Mouse (Mus musculus) forebrain, embryonic 16.5 days (tissue): ENCODE measurements at regions not wholly inside any gene's neighbourhood (a gene's known extent, or its start where the extent isn't known, plus 50 kb on each side); places are given as distances from the start of the nearest gene placed in this dataset.

Experiments
- ATAC-seq: fragments of 200-750 bp; cut with Nextera tagmentation; 2 replicates; pipeline ENCODE4 v1.8.0; 2017; ENCODE audit warnings: mild to moderate bottlenecking, moderate library complexity
- H3K27ac ChIP-seq: fragments of 300-500 bp; sonication (generic); 2 replicates; pipeline ENCODE4 v1.5.1; 2014; ENCODE audit warnings: low read length, control low read depth
- H3K27me3 ChIP-seq: fragments of 300-500 bp; sonication (generic); replicated peaks from 2 replicates; pipeline ENCODE4 v1.6.1; 2014; ENCODE audit warnings: low read length; ENCODE audit not compliant: control insufficient read depth, insufficient read depth
- H3K36me3 ChIP-seq: fragments of 300-500 bp; sonication (generic); 2 replicates; pipeline ENCODE4 v1.6.1; 2014; ENCODE audit not compliant: control insufficient read depth, insufficient read depth
- H3K4me1 ChIP-seq: fragments of 300-500 bp; sonication (generic); replicated peaks from 2 replicates; pipeline ENCODE4 v1.6.1; 2014; ENCODE audit warnings: low read length; ENCODE audit not compliant: control insufficient read depth, insufficient read depth
- H3K4me2 ChIP-seq: fragments of 300-500 bp; sonication (generic); 2 replicates; pipeline ENCODE4 v1.6.1; 2014; ENCODE audit warnings: mild to moderate bottlenecking, low read length, control low read depth
- H3K4me3 ChIP-seq: fragments of 300-500 bp; sonication (generic); replicated peaks from 2 replicates; pipeline ENCODE4 v1.5.1; 2014; ENCODE audit warnings: mild to moderate bottlenecking, low read length, control low read depth
- H3K9ac ChIP-seq: fragments of 300-500 bp; sonication (generic); replicated peaks from 2 replicates; pipeline ENCODE4 v1.6.1; 2014; ENCODE audit warnings: low read depth, low read length, control low read depth
- H3K9me3 ChIP-seq: fragments of 300-500 bp; sonication (generic); 2 replicates; pipeline ENCODE4 v1.6.1; 2016; ENCODE audit warnings: low read length; ENCODE audit not compliant: control insufficient read depth
- WGBS: fragments of 180-500 bp; shearing (Covaris S2); extraction: QIAGEN DNeasy Blood & Tissue Kit; methylation state at CpG from one replicate; pipeline ENCODE4 v1.1.7; 2014; 5-methylcytosine and 5-hydroxymethylcytosine counted together

- H3K9ac ChIP-seq = no peak overlapping the region
- peak; percentile 45; the same call in 1 of the 2 replicates for ATAC-seq
- no peaks in the 10 kb centered on the region for H3K36me3 ChIP-seq
- no peak overlapping the region for H3K27ac ChIP-seq
- no peak overlapping the region for H3K4me3 ChIP-seq
- H3K4me1 ChIP-seq = peaks cover 16% of the 10 kb centered on the region
- H3K27me3 ChIP-seq = no peaks in the 10 kb centered on the region
- no peak overlapping the region for H3K4me2 ChIP-seq
- H3K9me3 ChIP-seq = no peaks in the 10 kb centered on the region
- 36% methylated on average over 27 of the region's 27 CpGs for WGBS
These were observed 92.8 kb upstream of the Tmem189 start for GRCm38 (mm10) chr2:167782231-167782999.

- Histone ChIP-seq H3K4me1 (peaks cover 19% of the 10 kb centered on the region), H3K4me2 (no peak overlapping the region), H3K9ac (no peak overlapping the region), H3K36me3 (no peaks in the 10 kb centered on the region), H3K27me3 (no peaks in the 10 kb centered on the region), H3K9me3 (no peaks in the 10 kb centered on the region), H3K27ac (no peak overlapping the region), H3K4me3 (no peak overlapping the region)
- WGBS = 83% methylated on average over 13 of the region's 13 CpGs
- no peak for ATAC-seq
These were observed 91.9 kb upstream of the Tmem189 start for GRCm38 (mm10) chr2:167781496-167781895.

GRCm38 (mm10) chr2:167778691-167779090 lies 89.1 kb upstream of the Tmem189 start:
- no peaks in the 10 kb centered on the region for H3K27me3 ChIP-seq
- H3K27ac ChIP-seq = no peak overlapping the region
- H3K4me1 ChIP-seq = peaks cover 19% of the 10 kb centered on the region
- no peak overlapping the region for H3K9ac ChIP-seq
- no peaks in the 10 kb centered on the region for H3K9me3 ChIP-seq
- ATAC-seq = no peak
- H3K36me3 ChIP-seq = no peaks in the 10 kb centered on the region
- no peak overlapping the region for H3K4me3 ChIP-seq
- H3K4me2 ChIP-seq = no peak overlapping the region
- WGBS = 72% methylated on average over 10 of the region's 10 CpGs

- Histone ChIP-seq H3K9me3 (no peaks in the 10 kb centered on the region), H3K4me1 (peaks cover 19% of the 10 kb centered on the region), H3K9ac (no peak overlapping the region), H3K27ac (no peak overlapping the region), H3K27me3 (no peaks in the 10 kb centered on the region), H3K4me2 (peak overlapping the region; percentile 91; the same call in 1 of the 2 replicates), H3K4me3 (peak overlapping the region; percentile 56), H3K36me3 (no peaks in the 10 kb centered on the region)
- WGBS = 61% methylated on average over 4 of the region's 4 CpGs
- ATAC-seq = 0 out of 2 replicates have a peak, but pooled peaks have one; percentile 8
These were observed 88.6 kb upstream of the Tmem189 start for GRCm38 (mm10) chr2:167778271-167778670.

- no peaks in the 10 kb centered on the region for H3K9me3 ChIP-seq
- H3K27me3 ChIP-seq = no peaks in the 10 kb centered on the region
- no peaks in the 10 kb centered on the region for H3K36me3 ChIP-seq
- 3% methylated on average over 32 of the region's 33 CpGs for WGBS
- peaks cover 17% of the 10 kb centered on the region for H3K4me1 ChIP-seq
- H3K4me3 ChIP-seq = peak overlapping the region; percentile 56
- H3K27ac ChIP-seq = peak overlapping the region; percentile 28; the same call in 1 of the 2 replicates
- ATAC-seq = peak; percentile 67
- peak overlapping the region; percentile 59 for H3K9ac ChIP-seq
- H3K4me2 ChIP-seq = peak overlapping the region; percentile 91
These were observed 87.9 kb upstream of the Tmem189 start for GRCm38 (mm10) chr2:167777331-167778085.

GRCm38 (mm10) chr2:167776251-167777168 lies 86.9 kb upstream of the Tmem189 start:
- H3K9me3 ChIP-seq = no peaks in the 10 kb centered on the region
- WGBS = 69% methylated on average over 24 of the region's 24 CpGs
- no peak overlapping the region for H3K4me3 ChIP-seq
- no peaks in the 10 kb centered on the region for H3K27me3 ChIP-seq
- no peak for ATAC-seq
- H3K36me3 ChIP-seq = no peaks in the 10 kb centered on the region
- no peak overlapping the region for H3K4me2 ChIP-seq
- no peak overlapping the region for H3K27ac ChIP-seq
- H3K4me1 ChIP-seq = peaks cover 13% of the 10 kb centered on the region
- H3K9ac ChIP-seq = no peak overlapping the region

- Histone ChIP-seq H3K4me3 (no peak overlapping the region), H3K9me3 (no peaks in the 10 kb centered on the region), H3K27ac (no peak overlapping the region), H3K9ac (no peak overlapping the region), H3K27me3 (no peaks in the 10 kb centered on the region), H3K36me3 (no peaks in the 10 kb centered on the region), H3K4me2 (no peak overlapping the region), H3K4me1 (peaks cover 13% of the 10 kb centered on the region)
- 79% methylated on average over 20 of the region's 20 CpGs for WGBS
- ATAC-seq = no peak
These were observed 85.7 kb upstream of the Tmem189 start for GRCm38 (mm10) chr2:167775218-167775915.

GRCm38 (mm10) chr2:167774806-167775179 lies 85.2 kb upstream of the Tmem189 start:
- Histone ChIP-seq H3K36me3 (no peaks in the 10 kb centered on the region), H3K27ac (no peak overlapping the region), H3K4me2 (no peak overlapping the region), H3K4me3 (no peak overlapping the region), H3K4me1 (peaks cover 13% of the 10 kb centered on the region), H3K9me3 (no peaks in the 10 kb centered on the region), H3K9ac (no peak overlapping the region), H3K27me3 (no peaks in the 10 kb centered on the region)
- WGBS = 26% methylated on average over 10 of the region's 10 CpGs
- no peak for ATAC-seq
